Mouse (Mus musculus): ENCODE data around the gene Gigyf1. TPM values are rescaled to one million over a fixed set of nuclear protein-coding genes. Genes with fewer than 3 reads are reported as not detected.
A peak's percentile ranks its signal among the peaks of the same experiment; 100 is the strongest.

Gene Gigyf1
- polyA plus RNA-seq, 1 experiment from 2014 or later = 4.0 TPM

DNA sequence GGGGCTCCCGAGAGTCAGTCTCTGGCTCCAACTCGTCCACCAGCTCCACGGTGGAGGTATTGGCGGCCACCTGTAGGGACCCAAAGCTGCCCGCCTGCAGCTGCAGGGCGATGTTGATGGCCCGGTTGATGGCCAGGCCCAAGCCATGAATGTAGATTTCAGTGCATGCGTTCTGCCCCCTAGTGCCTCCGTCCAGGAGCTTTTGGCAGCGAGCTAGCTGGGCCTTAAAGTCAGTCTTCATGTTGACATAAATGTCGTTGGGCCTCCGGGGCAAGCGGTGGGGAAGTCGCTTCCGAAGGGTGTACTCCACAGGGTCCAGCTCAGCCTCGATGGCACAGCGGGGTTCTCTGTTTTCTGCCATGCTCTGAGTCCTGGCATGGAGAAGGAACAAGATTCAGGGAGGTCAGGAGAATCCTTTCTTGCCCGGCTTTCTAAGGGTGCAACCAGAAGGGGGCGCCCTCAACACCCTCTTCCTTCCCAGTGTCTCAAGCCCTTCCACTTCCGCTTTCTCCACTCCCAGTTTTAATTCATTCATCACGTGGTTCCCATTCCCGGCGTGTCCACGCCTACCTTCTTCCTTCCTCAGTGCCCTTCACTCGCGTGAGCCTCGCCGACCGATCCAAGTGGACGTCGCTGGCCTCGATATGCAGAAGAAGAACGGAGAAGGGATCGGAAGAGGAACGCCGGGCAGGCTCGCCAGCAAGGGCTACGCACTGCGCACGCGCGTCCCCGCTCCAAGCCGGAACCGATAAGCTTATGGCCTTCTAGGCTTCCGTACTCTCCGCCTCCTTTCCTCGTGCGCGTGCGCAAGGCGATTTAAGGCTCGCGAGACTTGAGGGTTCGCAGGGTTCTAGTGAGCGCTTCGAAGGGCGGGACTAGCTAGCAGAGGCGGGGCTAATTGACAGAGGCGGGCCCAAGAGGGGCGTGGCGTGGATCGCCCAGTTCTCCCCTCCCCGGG lies 16.4 kb upstream of the Gigyf1 start, which contains the start of gene Pop7:
Gene Pop7 (minus strand): TSS at position 810 of the 958 bp plus-strand sequence.
- H3K9me3 ChIP-seq (ENCODE audit: low read length) = no peaks in the 10 kb centered on the region
- H3K4me3 ChIP-seq (ENCODE audit: low read depth, low read length) = peak within 1 kb of the TSS; percentile 75
- H3K36me3 ChIP-seq (replicated peaks; ENCODE audit: insufficient read depth, low read length) = peaks cover 6% of the 10 kb centered on the region; the same call in 1 of the 2 replicates
- H3K9ac ChIP-seq (replicated peaks) = peak within 1 kb of the TSS; percentile 73
- DNase-seq (peak; percentile 100), ATAC-seq (peak; percentile 91)
- TF ChIP-seq CTCF (IDR thresholded peaks at IDR 0.05; ENCODE audit: low read depth) (peak; percentile 90), EP300 (IDR thresholded peaks at IDR 0.05; ENCODE audit: low read depth) (no peak; the same call in none of the 2 replicates)
- peak within 1 kb of the TSS; percentile 96 for H3K27ac ChIP-seq (ENCODE audit: low read depth)
- H3K4me1 ChIP-seq (ENCODE audit: insufficient read depth) = peaks cover 19% of the 10 kb centered on the region
- 2% methylated on average over 63 of the region's 64 CpGs for WGBS (ENCODE audit: insufficient replicate concordance)
- no peaks in the 10 kb centered on the region for H3K27me3 ChIP-seq (ENCODE audit: insufficient read depth, low read length)
- peak within 1 kb of the TSS; percentile 73 for H3K4me2 ChIP-seq (ENCODE audit: low read depth, low read length)

DNA sequence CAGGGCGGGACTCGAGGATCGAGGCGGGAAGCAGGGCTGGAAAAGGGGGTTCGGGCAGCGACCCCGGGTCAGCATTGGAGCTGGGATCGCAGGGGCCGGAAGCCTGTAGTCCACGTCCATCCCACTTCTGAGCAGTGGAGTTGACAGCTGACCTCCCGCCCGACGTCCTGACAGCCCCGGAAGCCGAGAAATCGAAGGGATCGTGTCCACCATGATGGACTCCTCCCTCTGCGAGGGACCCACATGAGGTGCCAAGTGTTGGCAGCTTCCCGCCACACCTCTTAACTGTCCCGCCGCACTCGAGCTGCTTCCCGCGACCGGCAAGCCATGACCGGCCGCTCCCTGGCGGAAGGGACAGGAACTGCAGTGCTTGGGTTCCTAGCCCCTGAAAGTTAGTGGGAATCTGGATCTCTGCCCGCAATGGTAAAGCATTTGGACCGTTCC lies 15.7 kb upstream of the Gigyf1 start:
- H3K9ac ChIP-seq (replicated peaks) = peak overlapping the region; percentile 73
- peak; percentile 85 for ATAC-seq
- H3K36me3 ChIP-seq (replicated peaks; ENCODE audit: insufficient read depth, low read length) = peaks cover 6% of the 10 kb centered on the region; the same call in 1 of the 2 replicates
- H3K27ac ChIP-seq (ENCODE audit: low read depth) = peak overlapping the region; percentile 96
- WGBS (ENCODE audit: insufficient replicate concordance) = 0% methylated on average over 27 of the region's 30 CpGs
- TF ChIP-seq EP300 (IDR thresholded peaks at IDR 0.05; ENCODE audit: low read depth) = no peak
- peak; percentile 99 for TF ChIP-seq CTCF (IDR thresholded peaks at IDR 0.05; ENCODE audit: low read depth)
- peaks cover 19% of the 10 kb centered on the region for H3K4me1 ChIP-seq (ENCODE audit: insufficient read depth)
- H3K4me3 ChIP-seq (ENCODE audit: low read depth, low read length) = peak overlapping the region; percentile 75
- DNase-seq = peak; percentile 91
- H3K4me2 ChIP-seq (ENCODE audit: low read depth, low read length) = peak overlapping the region; percentile 73
- no peaks in the 10 kb centered on the region for H3K9me3 ChIP-seq (ENCODE audit: low read length)
- H3K27me3 ChIP-seq (ENCODE audit: insufficient read depth, low read length) = no peaks in the 10 kb centered on the region

DNA sequence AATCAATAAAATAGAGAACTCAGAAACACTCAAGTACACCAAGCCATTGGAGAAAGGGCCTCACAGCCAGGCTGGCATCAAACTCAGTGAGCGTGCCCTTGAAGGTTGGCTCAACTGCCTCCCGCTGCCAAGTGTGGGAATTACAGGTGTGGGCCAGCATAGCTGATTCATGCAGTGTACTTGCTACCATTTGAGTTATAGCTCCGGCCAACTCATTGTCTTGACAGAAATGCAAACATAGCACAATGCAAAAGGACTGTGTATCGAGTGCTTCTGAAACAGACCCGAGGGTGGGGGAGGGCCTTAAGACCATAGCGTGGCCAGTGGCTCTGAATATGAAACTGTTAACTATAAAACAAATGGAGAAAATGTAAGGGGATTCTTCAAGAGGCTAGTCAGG lies 14.3 kb upstream of the Gigyf1 start:
- H3K27me3 ChIP-seq (ENCODE audit: insufficient read depth, low read length) = no peaks in the 10 kb centered on the region
- TF ChIP-seq CTCF (IDR thresholded peaks at IDR 0.05; ENCODE audit: low read depth) (peak; percentile 39), EP300 (IDR thresholded peaks at IDR 0.05; ENCODE audit: low read depth) (no peak)
- no peak overlapping the region for H3K4me2 ChIP-seq (ENCODE audit: low read depth, low read length)
- H3K9me3 ChIP-seq (ENCODE audit: low read length) = no peaks in the 10 kb centered on the region
- DNase-seq = no peak
- 79% methylated on average over 6 of the region's 6 CpGs for WGBS (ENCODE audit: insufficient replicate concordance)
- H3K36me3 ChIP-seq (replicated peaks; ENCODE audit: insufficient read depth, low read length) = peaks cover 6% of the 10 kb centered on the region; the same call in 1 of the 2 replicates
- no peak overlapping the region for H3K4me3 ChIP-seq (ENCODE audit: low read depth, low read length)
- peaks cover 19% of the 10 kb centered on the region for H3K4me1 ChIP-seq (ENCODE audit: insufficient read depth)
- no peak for ATAC-seq
- no peak overlapping the region for H3K27ac ChIP-seq (ENCODE audit: low read depth)
- no peak overlapping the region for H3K9ac ChIP-seq (replicated peaks)

DNA sequence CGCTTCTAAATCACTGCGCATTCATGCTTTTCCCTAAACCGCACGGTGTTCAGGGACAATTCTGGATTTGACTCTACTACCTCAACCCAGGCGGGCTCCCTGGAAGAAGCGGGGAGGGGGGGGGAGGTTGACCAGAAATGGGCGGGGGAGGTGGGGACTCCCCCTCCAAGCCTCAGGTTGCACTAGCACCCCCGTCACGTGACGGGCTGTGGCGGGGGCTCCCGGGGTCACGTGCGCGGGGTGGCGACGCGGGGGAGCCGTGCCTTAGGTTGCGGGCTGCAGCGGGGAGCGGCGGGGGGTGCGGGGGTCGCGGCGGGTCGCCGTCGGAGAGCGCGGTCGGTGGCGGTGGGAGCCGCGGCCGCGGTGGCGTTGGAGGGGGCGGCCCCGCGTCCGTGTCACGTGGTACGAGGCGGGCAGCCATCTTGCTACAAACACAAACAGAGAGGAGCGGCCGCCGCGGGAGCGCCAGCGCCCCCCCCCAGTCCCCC lies 8.3 kb upstream of the Gigyf1 start:
- WGBS (ENCODE audit: insufficient replicate concordance) = 3% methylated on average over 26 of the region's 52 CpGs
- no peaks in the 10 kb centered on the region for H3K36me3 ChIP-seq (replicated peaks; ENCODE audit: insufficient read depth, low read length)
- peak; percentile 83 for DNase-seq
- H3K9ac ChIP-seq (replicated peaks) = peak overlapping the region; percentile 93
- H3K9me3 ChIP-seq (ENCODE audit: low read length) = no peaks in the 10 kb centered on the region
- H3K27ac ChIP-seq (ENCODE audit: low read depth) = peak overlapping the region; percentile 82
- H3K4me3 ChIP-seq (ENCODE audit: low read depth, low read length) = peak overlapping the region; percentile 90
- peak overlapping the region; percentile 90 for H3K4me2 ChIP-seq (ENCODE audit: low read depth, low read length)
- ATAC-seq = peak; percentile 84
- peaks cover 13% of the 10 kb centered on the region for H3K4me1 ChIP-seq (ENCODE audit: insufficient read depth)
- no peak for TF ChIP-seq EP300 (IDR thresholded peaks at IDR 0.05; ENCODE audit: low read depth)
- no peak for TF ChIP-seq CTCF (IDR thresholded peaks at IDR 0.05; ENCODE audit: low read depth)
- H3K27me3 ChIP-seq (ENCODE audit: insufficient read depth, low read length) = no peaks in the 10 kb centered on the region

DNA sequence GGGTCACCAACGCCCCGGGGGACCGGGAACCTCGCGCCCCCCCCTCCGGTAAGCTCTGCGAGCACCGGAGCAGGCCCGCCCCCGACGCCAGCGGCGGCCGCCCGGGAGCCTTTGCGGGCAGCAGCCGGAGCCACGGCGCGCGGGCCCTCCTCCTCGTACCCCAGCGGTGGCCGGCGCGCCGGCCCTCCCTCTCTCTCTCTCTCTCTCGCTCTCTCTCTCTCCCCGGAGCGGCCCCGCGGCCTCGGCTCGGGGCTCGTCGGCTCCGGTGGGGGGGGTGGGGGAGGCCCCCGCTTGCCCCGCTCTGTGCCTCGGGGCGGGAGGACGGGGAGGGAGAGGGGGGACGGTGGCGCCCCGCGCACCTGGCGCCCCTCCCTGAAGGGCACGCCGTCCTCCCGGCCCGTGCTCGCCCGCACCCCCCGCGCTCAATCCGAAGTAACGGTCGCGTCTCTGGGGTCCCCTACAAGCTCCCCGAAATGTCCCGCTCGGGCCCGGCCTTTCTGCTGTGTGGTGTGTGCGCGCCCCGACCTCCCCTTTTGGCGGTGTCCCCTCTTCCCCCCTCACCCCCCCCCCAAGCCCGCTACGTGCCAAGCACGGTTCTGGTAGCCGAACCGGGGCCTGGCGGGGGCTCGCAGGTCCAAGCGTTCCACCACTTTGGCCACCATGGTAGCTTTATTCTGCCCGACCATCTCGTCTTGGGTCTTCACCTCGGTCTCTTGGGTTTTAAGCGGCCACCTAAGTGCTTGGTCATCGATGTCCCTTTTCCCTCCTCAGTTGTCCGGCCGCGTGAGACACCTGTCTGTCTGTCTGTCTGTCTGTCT lies 7.6 kb upstream of the Gigyf1 start:
- peak overlapping the region; percentile 90 for H3K4me2 ChIP-seq (ENCODE audit: low read depth, low read length)
- TF ChIP-seq EP300 (IDR thresholded peaks at IDR 0.05; ENCODE audit: low read depth) (no peak), CTCF (IDR thresholded peaks at IDR 0.05; ENCODE audit: low read depth) (no peak)
- H3K4me3 ChIP-seq (ENCODE audit: low read depth, low read length) = peak overlapping the region; percentile 90
- H3K4me1 ChIP-seq (ENCODE audit: insufficient read depth) = peaks cover 13% of the 10 kb centered on the region
- peak overlapping the region; percentile 82 for H3K27ac ChIP-seq (ENCODE audit: low read depth)
- H3K9me3 ChIP-seq (ENCODE audit: low read length) = no peaks in the 10 kb centered on the region
- no peaks in the 10 kb centered on the region for H3K27me3 ChIP-seq (ENCODE audit: insufficient read depth, low read length)
- 2% methylated on average over 38 of the region's 83 CpGs for WGBS (ENCODE audit: insufficient replicate concordance)
- H3K36me3 ChIP-seq (replicated peaks; ENCODE audit: insufficient read depth, low read length) = no peaks in the 10 kb centered on the region
- ATAC-seq = peak; percentile 73
- DNase-seq = no peak
- H3K9ac ChIP-seq (replicated peaks) = peak overlapping the region; percentile 93
